Mouse (Mus musculus) cerebellum, adult 18-20 months (tissue): ENCODE data around the gene Plppr2.

Experiments
- DNase-seq, 2 experiments: peaks; one replicate each; pipeline ENCODE4 v3.0.0; 2021

The Plppr2 gene

GRCm38 (mm10) chr9:21932445-21933137, 4.2 kb upstream of the Plppr2 start:
- no peak for DNase-seq

- no peak for DNase-seq
Measured at GRCm38 (mm10) chr9:21934021-21934420, 2.8 kb upstream of the Plppr2 start.

- no peak for DNase-seq
Measured at GRCm38 (mm10) chr9:21935466-21936131, 1.2 kb upstream of the Plppr2 start.

- DNase-seq: no peak
Measured at GRCm38 (mm10) chr9:21937711-21938175, 910 bp downstream of the Plppr2 start.

- no peak for DNase-seq
Measured at GRCm38 (mm10) chr9:21938234-21938855, 1.5 kb downstream of the Plppr2 start.

GRCm38 (mm10) chr9:21943046-21943445, 6.2 kb downstream of the Plppr2 start:
- DNase-seq: no peak

- DNase-seq: no peak
Measured at GRCm38 (mm10) chr9:21943638-21944037, 6.8 kb downstream of the Plppr2 start.

- DNase-seq: no peak
Measured at GRCm38 (mm10) chr9:21944267-21944666, 7.4 kb downstream of the Plppr2 start.

GRCm38 (mm10) chr9:21947540-21948130, 10.8 kb downstream of the Plppr2 start:
- no peak for DNase-seq

GRCm38 (mm10) chr9:21948146-21948545, 11.3 kb downstream of the Plppr2 start:
- DNase-seq: no peak

GRCm38 (mm10) chr9:21948790-21949189, 12.0 kb downstream of the Plppr2 start:
- no peak for DNase-seq

- DNase-seq: no peak
Measured at GRCm38 (mm10) chr9:21950322-21950721, 13.5 kb downstream of the Plppr2 start.

GRCm38 (mm10) chr9:21951977-21952376, 15.1 kb downstream of the Plppr2 start:
- no peak for DNase-seq

GRCm38 (mm10) chr9:21953600-21953999, 16.8 kb downstream of the Plppr2 start:
- DNase-seq: no peak

GRCm38 (mm10) chr9:21954635-21955034, 17.8 kb downstream of the Plppr2 start:
- no peak for DNase-seq

- DNase-seq: peak in 1 of 2 experiments; percentile 79
Measured at GRCm38 (mm10) chr9:21955225-21955569, 18.4 kb downstream of the Plppr2 start.

GRCm38 (mm10) chr9:21955570-21956281, 18.9 kb downstream of the Plppr2 start, which contains the start of gene Swsap1:
Gene Swsap1, plus strand, starts transcription at chr9:21955755.
- peak; percentile 98 to 99 for DNase-seq

- DNase-seq: no peak
Measured at GRCm38 (mm10) chr9:21958372-21958771, 21.5 kb downstream of the Plppr2 start.

- no peak for DNase-seq
Measured at GRCm38 (mm10) chr9:21959244-21959643, 22.4 kb downstream of the Plppr2 start.

GRCm38 (mm10) chr9:21960135-21960534, 23.3 kb downstream of the Plppr2 start:
- no peak for DNase-seq

GRCm38 (mm10) chr9:21960558-21961208, 23.9 kb downstream of the Plppr2 start:
- DNase-seq: no peak

GRCm38 (mm10) chr9:21961366-21961980, 24.6 kb downstream of the Plppr2 start:
- DNase-seq: peak in 1 of 2 experiments; percentile 45
